Mouse (Mus musculus) inflammation-experienced regulatory T-cells (primary cell): Measurements from ENCODE around the gene S100a3. TPM values are rescaled to one million over a fixed set of nuclear protein-coding genes. Genes with fewer than 3 reads are reported as not detected.

Experiments
- polyA plus RNA-seq, 2 experiments: library from polyadenylated mRNA; unstranded; fragments of 100-300 nt; shearing (Covaris generic); gene quantifications; one replicate each; pipeline ENCODE4 v1.2.1; 2017

The S100a3 gene
- polyA plus RNA-seq: 1 to 10 TPM in 1 of 2 experiments, under 1 TPM in 1; 0.83 to 2.9 TPM

DNA sequence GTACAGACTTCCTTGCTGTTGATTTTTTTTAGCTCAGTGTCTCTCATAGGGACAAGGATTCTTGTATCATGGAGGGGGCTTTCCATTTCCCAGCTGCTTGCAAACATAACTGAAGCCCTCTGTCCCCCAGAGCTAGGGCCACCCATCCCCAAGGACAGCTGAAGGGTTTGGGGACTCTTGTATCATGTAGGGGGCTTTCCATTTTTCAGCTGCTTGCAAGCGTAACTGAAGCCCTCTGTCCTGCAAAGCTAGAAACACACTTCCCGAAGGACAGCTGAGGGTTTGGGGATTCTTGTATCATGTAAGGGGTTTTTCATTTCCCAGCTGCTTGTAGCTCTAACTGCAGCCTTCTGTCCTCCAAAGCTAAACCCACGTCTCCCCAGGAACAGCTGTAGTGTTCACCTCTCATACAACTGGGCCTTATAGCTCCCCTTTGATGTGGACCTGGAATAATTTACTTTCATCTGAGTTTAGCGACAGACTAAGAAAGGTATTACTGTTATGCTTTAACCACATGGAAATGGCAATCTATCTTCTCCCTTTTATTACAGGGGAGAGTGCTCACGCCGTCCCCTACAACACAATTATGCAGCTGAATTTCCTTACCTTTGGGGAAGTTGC is at the start of gene S100a3:
Gene S100a3 (plus strand): TSS at position 571 of the 621 bp plus-strand sequence.

DNA sequence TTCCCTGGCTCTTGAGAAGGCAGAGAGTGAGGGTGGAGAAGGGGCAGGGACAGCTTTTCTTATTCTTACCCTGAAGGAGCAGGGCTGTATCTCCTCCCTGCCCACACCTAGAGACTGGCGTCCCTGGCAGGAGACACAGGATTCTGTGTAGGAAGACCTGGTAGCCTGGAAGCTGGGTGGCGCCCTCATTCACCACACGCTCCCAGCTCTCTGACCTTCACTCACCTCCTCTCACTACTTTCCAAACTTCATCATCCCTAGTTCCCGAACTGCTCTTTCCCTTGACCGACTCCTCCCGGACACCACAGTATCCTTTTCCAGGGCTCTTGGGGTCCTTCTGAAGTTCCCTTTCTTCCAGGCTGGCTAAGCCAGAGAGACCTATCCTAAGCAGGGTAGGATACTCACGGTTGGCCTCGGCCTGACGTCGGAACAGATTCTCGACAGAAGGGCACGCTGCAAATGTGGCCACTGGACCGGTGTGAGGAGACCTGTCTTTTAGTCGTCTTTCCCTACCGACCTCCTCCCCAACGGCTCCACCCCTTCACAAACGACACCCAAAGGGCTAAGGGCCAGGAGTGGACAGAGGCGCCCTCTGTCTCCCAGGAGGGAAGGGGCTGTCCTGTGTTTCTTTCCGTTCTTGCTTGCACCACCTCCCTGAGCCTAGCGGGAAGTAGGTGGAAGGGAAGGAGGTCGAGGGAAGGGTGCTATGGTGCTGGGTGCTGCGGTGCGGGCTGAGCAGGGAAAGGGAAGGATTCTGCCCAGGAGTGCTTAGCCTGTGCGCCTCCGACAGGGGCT is 46.4 kb upstream of the S100a3 start, which contains the start of the genes S100a1 and S100a13:
Gene S100a1 (minus strand): TSS at position 597 of the 795 bp plus-strand sequence.
Gene S100a13 (plus strand): TSS at position 640 of the 795 bp plus-strand sequence.

DNA sequence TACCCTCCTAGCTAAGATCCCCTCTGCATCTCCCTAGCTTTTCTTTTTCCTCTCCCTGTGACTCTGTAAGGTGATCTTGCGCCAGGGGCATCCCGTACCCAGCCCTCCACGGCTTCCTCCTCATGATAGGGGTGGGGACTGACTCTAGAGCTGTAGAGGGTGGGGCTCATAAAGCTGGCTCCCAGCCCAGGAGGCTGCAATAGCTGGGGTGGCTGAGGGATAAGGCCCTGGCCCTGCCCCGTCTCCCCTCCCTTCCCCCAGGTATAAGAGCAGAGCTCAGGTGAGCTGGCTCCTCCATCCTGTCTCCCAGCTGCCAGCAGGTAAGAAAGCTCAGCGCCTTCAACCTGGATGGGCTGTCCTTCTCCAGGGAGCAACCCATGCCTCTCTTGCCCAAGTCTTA is 33.8 kb upstream of the S100a3 start, which contains the start of gene S100a14:
Gene S100a14 (plus strand): TSS at position 277 of the 400 bp plus-strand sequence.

DNA sequence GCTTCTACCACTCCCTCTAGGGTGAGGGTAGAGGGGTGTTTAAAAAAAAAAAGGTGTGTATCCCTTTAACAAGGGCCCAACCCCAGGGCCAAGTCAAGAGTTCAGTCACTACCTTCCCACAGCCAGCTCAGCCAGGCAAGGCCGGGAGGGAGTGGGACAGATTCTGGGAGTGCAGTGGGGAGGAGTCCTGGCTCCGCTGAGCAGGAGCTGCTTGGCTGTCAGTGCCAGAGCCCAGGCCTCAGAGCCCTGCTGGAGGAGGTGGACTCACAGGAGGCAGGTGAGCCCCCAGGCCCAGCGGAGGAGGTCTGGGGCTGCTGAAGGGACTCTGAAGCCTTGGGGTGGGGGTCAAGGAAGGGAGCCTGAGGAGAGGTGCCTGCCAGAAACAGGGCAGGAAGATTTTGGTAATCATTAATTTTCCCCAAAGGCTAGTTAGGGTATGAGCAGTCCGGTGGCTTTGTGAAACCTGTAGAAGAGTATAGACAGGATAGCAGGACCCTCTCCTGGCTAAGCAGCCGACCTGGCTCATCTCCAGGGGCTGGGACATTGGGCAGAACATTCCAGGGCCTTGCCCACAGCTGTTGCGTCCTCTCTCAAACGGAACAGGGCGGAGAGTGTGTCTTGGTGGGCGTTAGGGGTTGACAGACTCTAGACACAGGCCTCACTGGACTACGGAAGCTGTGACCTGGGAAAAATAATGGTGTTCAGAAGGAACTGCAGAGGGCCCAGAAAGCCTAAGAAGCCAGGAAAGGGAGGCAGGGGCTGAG is 23.1 kb upstream of the S100a3 start, which contains the start of gene S100a16:
Gene S100a16 (plus strand): TSS at position 114 of the 764 bp plus-strand sequence.

DNA sequence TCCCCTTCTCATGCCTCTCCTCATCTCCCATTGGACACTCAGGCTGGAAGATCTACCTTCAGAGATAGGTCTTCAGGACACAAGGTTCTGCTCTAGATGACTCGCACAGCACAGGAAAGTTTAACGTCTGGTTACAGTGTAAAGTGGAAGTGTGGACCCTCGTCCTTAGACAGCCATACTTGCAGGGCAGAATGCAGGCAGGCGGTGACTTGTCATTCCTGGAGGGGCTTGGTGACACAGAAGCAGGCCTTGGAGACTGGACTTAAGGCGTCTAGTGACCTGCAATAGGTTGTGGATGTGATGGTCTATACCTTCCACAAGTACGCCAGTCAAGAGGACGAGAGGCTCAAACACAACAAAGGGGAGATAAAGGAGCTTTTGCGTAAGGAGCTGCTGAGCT is 29.6 kb downstream of the S100a3 start, which contains the start of gene S100a2:
Gene S100a2 (plus strand): TSS at position 301 of the 400 bp plus-strand sequence.

DNA sequence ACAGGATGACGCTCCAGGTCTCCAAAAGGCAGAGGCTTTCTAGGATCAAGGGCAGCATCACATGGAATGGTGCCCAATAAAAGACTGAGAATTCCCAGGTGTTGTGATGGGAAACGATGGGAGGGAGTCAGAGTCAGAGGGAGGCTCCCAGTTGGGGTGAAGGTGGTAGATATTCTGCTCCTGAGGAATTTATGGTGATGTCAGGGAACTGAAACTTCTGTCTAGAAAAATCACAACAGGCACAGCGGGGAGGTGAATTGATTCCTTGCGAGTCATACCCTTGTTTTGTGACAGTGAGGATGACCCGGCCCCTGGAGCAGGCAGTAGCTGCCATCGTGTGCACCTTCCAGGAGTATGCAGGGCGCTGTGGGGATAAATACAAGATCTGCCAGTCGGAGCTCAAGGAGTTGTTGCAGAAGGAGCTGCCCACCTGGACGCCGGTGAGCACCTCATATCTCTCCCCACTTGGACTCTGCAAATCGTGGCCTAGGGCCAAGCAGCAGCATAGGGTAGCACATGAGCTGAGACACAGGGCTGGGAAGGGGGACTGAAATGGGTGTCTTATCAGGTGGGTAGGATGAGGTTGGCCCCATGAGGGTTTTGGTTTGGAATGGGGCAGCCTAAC is 41.2 kb downstream of the S100a3 start, which contains the start of gene Gm42674:
Gene Gm42674 (plus strand): TSS at position 419 of the 625 bp plus-strand sequence.

DNA sequence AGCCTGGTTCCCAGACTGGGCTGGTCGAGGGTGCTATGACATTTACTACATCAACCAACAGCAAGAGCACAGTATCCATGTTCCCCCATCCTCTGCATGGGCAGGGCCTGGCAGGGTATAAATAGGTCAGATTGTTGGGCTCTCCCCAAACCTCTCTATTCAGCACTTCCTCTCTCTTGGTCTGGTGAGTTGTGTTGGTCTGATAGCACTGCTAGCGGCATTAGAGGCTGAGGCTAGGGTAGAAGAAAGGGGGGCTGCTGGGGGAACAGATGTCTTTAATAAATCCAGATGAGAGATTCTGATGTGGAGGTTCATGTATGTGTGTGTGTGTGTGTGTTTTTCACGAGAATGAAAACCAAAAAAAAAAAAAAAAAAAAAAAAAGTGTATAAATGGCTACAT is 43.2 kb downstream of the S100a3 start, which contains the start of gene S100a4:
Gene S100a4 (plus strand): TSS at position 149 of the 400 bp plus-strand sequence.

DNA sequence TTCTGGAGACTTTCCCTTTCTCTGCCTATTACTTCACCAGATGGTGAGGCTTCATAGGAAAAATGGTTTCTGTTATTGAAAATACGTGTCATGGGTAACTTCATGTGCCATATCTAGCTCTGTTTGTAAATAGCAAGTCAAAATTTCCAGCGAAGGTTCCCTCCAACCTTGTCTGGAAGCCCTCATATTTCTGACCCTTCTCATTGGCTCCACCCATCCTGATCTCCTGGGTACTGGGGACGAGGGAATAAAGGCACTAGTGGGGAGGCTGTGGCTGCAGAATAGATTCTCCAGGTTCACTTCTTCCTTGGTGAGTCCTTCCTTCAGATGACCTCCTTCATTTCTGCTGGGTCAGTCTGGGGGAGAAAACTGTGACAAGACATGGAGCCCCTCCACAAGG is 47.8 kb downstream of the S100a3 start, which contains the start of gene S100a5:
Gene S100a5 (plus strand): TSS at position 301 of the 400 bp plus-strand sequence.

DNA sequence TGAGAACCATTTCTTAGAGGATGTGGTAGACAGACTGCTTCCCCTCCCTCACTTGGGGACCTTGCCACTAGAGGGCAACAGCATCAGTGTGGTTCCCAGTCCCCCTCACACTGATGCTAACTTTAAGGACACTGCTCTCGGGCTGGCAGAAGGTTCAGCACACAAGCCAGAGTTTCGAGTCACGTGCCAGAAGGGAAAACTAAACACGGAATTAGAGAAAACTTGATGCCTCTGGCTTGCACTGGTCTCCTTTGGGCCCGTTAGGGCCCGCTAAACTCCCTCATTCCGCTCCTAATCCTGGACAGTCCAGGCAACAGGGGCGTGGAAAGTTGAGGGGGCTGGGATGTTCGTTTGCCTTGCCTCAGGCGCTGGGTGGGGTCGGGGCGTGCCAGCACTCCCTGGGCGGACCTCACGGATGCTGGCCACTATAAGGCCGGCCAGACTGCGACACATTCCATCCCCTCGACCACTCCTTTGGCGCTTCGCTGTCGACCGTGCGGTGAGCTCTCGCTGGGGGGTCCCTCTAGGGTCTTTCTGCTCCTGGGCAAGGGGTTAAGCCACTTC is 52.4 kb downstream of the S100a3 start, which contains the start of gene S100a6:
Gene S100a6 (plus strand): TSS at position 155 of the 564 bp plus-strand sequence.

Other genes with a start within 250 kb of the S100a3 start
- under 1 TPM; 0.08 to 0.33 TPM for gene Slc27a3, start 170.6 kb upstream of the S100a3 start, polyA plus RNA-seq
- gene Ints3, start 127.0 kb upstream of the S100a3 start, polyA plus RNA-seq: 10 to 100 TPM; 32.8 to 39.6 TPM
- gene Npr1, start 94.7 kb upstream of the S100a3 start, polyA plus RNA-seq: not detected
- 100 to 1,000 TPM in 1 of 2 experiments, 10 to 100 TPM in 1; 93.1 to 102 TPM for gene Ilf2, start 84.5 kb upstream of the S100a3 start, polyA plus RNA-seq
- gene Snapin, start 69.5 kb upstream of the S100a3 start, polyA plus RNA-seq: 10 to 100 TPM; 97.5 to 99.8 TPM
- gene Chtop, start 51.1 kb upstream of the S100a3 start, polyA plus RNA-seq: 100 to 1,000 TPM; 161 to 182 TPM
- 1 to 10 TPM; 1.7 to 4.3 TPM for gene S100a1, start 46.2 kb upstream of the S100a3 start, polyA plus RNA-seq
- gene S100a13, start 46.1 kb upstream of the S100a3 start, polyA plus RNA-seq: 100 to 1,000 TPM; 158 to 169 TPM
- under 1 TPM in 1 of 2 experiments, not detected in 1; 0.40 TPM for gene S100a14, start 33.7 kb upstream of the S100a3 start, polyA plus RNA-seq
- gene S100a16, start 23.3 kb upstream of the S100a3 start, polyA plus RNA-seq: 1 to 10 TPM in 1 of 2 experiments, under 1 TPM in 1; 0.67 to 1.1 TPM
- gene S100a2, start 29.7 kb downstream of the S100a3 start, polyA plus RNA-seq: not detected
- not detected for gene Gm42674, start 41.3 kb downstream of the S100a3 start, polyA plus RNA-seq
- 100 to 1,000 TPM; 106 to 233 TPM for gene S100a4, start 43.2 kb downstream of the S100a3 start, polyA plus RNA-seq
- gene S100a5, start 47.9 kb downstream of the S100a3 start, polyA plus RNA-seq: under 1 TPM in 1 of 2 experiments, not detected in 1; 0.40 TPM
- 100 to 1,000 TPM; 312 to 419 TPM for gene S100a6, start 52.3 kb downstream of the S100a3 start, polyA plus RNA-seq
- gene S100a7a, start 93.4 kb downstream of the S100a3 start, polyA plus RNA-seq: 1 to 10 TPM in 1 of 2 experiments, under 1 TPM in 1; 0.57 to 2.1 TPM
- not detected for gene S100a8, start 108.4 kb downstream of the S100a3 start, polyA plus RNA-seq
- gene S100a9, start 135.1 kb downstream of the S100a3 start, polyA plus RNA-seq: not detected
- gene Pglyrp4, start 166.3 kb downstream of the S100a3 start, polyA plus RNA-seq: not detected
- not detected for gene Gm5849, start 217.3 kb downstream of the S100a3 start, polyA plus RNA-seq